Mouse (Mus musculus) hematopoietic multipotent progenitor cell, adult 10-12 weeks (in vitro differentiated cells): ENCODE results near the gene Uvrag. TPM values are rescaled to one million over a fixed set of nuclear protein-coding genes. Genes with fewer than 3 reads are reported as not detected.

ENCODE experiments used
- polyA plus RNA-seq: library from polyadenylated mRNA; stranded (reverse); fragments of >175 nt; gene quantifications from 2 replicates; pipeline ENCODE4 v1.2.3, GENCODE M21; 2012; ENCODE audit warnings: low replicate concordance

Gene Uvrag
- 47.1 and 52.5 TPM in 2 replicates for polyA plus RNA-seq

GRCm38 (mm10) chr7:99140984-99141918, at the start of gene Uvrag:
Gene Uvrag (minus strand): TSS chr7:99141141.

GRCm38 (mm10) chr7:99182432-99183172, 41.7 kb upstream of the Uvrag start, which contains the start of gene Dgat2:
Gene Dgat2 (minus strand): TSS chr7:99182719.

Other genes starting within 250 kb of the Uvrag start
- 2.9 and 4.7 TPM in 2 replicates for gene Dgat2, start 41.6 kb upstream of the Uvrag start, polyA plus RNA-seq
- gene Mogat2, start 97.5 kb upstream of the Uvrag start, polyA plus RNA-seq = 0.10 TPM in 2 replicates
- 0.59 and 4.2 TPM in 2 replicates for gene Map6, start 126.3 kb upstream of the Uvrag start, polyA plus RNA-seq
- gene Serpinh1, start 212.1 kb upstream of the Uvrag start, polyA plus RNA-seq = 4.3 and 4.5 TPM in 2 replicates
- 11.4 and 29.5 TPM in 2 replicates for gene Gdpd5, start 240.3 kb upstream of the Uvrag start, polyA plus RNA-seq